Mouse (Mus musculus): ENCODE data around the gene Smarca5. TPM values are rescaled to one million over a fixed set of nuclear protein-coding genes. Genes with fewer than 3 reads are reported as not detected.
A peak's percentile ranks its signal among the peaks of the same experiment; 100 is the strongest.

The Smarca5 gene
- total and polyA plus RNA-seq, 3 experiments: 59.0 to 140 (median 89.1) TPM

DNA sequence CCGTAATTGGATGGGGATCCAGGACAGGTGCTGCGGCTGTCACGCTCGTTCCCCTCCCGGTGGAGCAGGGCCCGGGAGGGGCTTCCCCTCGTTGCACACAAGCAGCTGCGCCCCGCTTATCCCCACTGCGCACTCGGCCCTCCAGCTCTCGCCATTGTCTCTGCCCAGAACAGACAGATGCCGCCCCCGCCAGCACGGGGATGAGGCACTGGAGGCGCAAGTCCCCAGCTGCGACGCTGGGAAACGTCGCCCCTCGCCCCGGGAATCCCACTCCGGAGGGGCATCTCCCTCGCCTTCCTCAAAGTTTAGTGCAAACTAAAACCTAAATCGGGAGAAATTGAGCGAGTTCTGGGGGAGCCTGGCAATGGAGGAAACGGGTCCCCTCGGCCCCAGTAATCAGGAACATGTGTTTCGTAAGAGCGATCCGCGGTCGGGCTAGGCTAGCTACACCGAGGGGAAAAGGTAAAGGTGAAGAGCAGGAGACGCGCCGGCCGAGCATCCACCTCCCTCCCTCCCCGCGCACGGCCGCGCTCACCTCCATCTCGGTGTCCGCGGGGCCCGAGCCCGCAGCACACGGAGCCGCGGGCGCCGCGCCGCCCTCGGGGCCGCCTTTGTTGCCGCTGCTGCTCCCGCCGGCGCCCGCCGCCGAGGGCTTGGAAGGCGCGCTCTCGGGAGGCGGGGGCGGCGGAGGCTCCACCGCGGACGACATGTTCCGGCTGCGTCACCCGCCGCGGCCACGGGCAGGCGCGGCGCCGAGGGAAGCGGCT lies 726 bp downstream of the Smarca5 start:
- Histone ChIP-seq H3K9ac (ENCODE audit: control insufficient read depth, low read depth, low read length, poor library complexity, severe bottlenecking) (peak overlapping the region; percentile 97), H3K4me3 (ENCODE audit: control insufficient read depth in 1 of 2, insufficient read depth in 1 of 2, low read depth in 2 of 2, low read length in 2 of 2) (peak overlapping the region; percentile 96 to 99), H3K4me1 (ENCODE audit: control insufficient read depth in 1 of 2, insufficient read depth in 2 of 2, low read length in 2 of 2) (peaks cover 0 to 4% of the 10 kb centered on the region in 2 experiments), H3K27ac (ENCODE audit: control insufficient read depth, low read depth, low read length) (peak overlapping the region; percentile 75), H3K36me3 (ENCODE audit: control insufficient read depth in 1 of 2, insufficient read depth in 2 of 2, low read length in 2 of 2) (peaks cover 17 to 22% of the 10 kb centered on the region in 2 experiments), H3K79me2 (ENCODE audit: control insufficient read depth, insufficient read depth, low read length, poor library complexity) (peaks cover 20% of the 10 kb centered on the region), H3K9me3 (replicated peaks; ENCODE audit: insufficient read depth, low read length) (no peaks in the 10 kb centered on the region), H3K27me3 (ENCODE audit: control insufficient read depth in 1 of 2, insufficient read depth in 2 of 2, low read length in 2 of 2) (no peaks in the 10 kb centered on the region)
- DNase-seq (ENCODE audit: low read depth, low spot score): peak; percentile 68
- TF ChIP-seq ETS1 (IDR thresholded peaks at IDR 0.05; ENCODE audit: low read depth, low read length): 0 out of 2 replicates have a peak, but pooled peaks have one; percentile 7
- TF ChIP-seq UBTF (IDR thresholded peaks at IDR 0.05; ENCODE audit: borderline replicate concordance, insufficient read depth, low read depth, low read length): 0 out of 2 replicates have a peak, but pooled peaks have one; percentile 43
- TF ChIP-seq NRF1 (IDR thresholded peaks at IDR 0.05; ENCODE audit: insufficient read depth, low read depth, low read length, poor library complexity, severe bottlenecking): peak; percentile 40; the same call in 1 of the 2 replicates
- peak; percentile 18; the same call in 1 of the 2 replicates for TF ChIP-seq MXI1 (IDR thresholded peaks at IDR 0.05; ENCODE audit: low read depth, low read length)
- no peak for TF ChIP-seq EP300 (IDR thresholded peaks at IDR 0.05; ENCODE audit: low read depth in 1 of 2, low read length in 2 of 2)

GRCm38 (mm10) chr8:80738046-80738387 lies 1.3 kb downstream of the Smarca5 start:
- no peaks in the 10 kb centered on the region for H3K9me3 ChIP-seq (replicated peaks; ENCODE audit: insufficient read depth, low read length)
- peak overlapping the region; percentile 75 for H3K27ac ChIP-seq (ENCODE audit: control insufficient read depth, low read depth, low read length)
- peak overlapping the region; percentile 96 to 99 for H3K4me3 ChIP-seq (ENCODE audit: control insufficient read depth in 1 of 2, insufficient read depth in 1 of 2, low read depth in 2 of 2, low read length in 2 of 2)
- H3K79me2 ChIP-seq (ENCODE audit: control insufficient read depth, insufficient read depth, low read length, poor library complexity): peaks cover 20% of the 10 kb centered on the region
- H3K4me1 ChIP-seq (ENCODE audit: control insufficient read depth in 1 of 2, insufficient read depth in 2 of 2, low read length in 2 of 2): peaks cover 0 to 4% of the 10 kb centered on the region in 2 experiments
- H3K9ac ChIP-seq (ENCODE audit: control insufficient read depth, low read depth, low read length, poor library complexity, severe bottlenecking): peak overlapping the region; percentile 97
- H3K27me3 ChIP-seq (ENCODE audit: control insufficient read depth in 1 of 2, insufficient read depth in 2 of 2, low read length in 2 of 2): no peaks in the 10 kb centered on the region
- DNase-seq (ENCODE audit: low read depth, low spot score): no peak
- H3K36me3 ChIP-seq (ENCODE audit: control insufficient read depth in 1 of 2, insufficient read depth in 2 of 2, low read length in 2 of 2): peaks cover 19 to 24% of the 10 kb centered on the region in 2 experiments
- TF ChIP-seq ETS1 (IDR thresholded peaks at IDR 0.05; ENCODE audit: low read depth, low read length) (no peak), MAX (IDR thresholded peaks at IDR 0.05; ENCODE audit: low read length) (no peak), MYB (IDR thresholded peaks at IDR 0.05; ENCODE audit: low read depth, low read length) (no peak), CHD2 (IDR thresholded peaks at IDR 0.05; ENCODE audit: low read length) (no peak), MYC (IDR thresholded peaks at IDR 0.05; ENCODE audit: low read depth, low read length) (no peak)

DNA sequence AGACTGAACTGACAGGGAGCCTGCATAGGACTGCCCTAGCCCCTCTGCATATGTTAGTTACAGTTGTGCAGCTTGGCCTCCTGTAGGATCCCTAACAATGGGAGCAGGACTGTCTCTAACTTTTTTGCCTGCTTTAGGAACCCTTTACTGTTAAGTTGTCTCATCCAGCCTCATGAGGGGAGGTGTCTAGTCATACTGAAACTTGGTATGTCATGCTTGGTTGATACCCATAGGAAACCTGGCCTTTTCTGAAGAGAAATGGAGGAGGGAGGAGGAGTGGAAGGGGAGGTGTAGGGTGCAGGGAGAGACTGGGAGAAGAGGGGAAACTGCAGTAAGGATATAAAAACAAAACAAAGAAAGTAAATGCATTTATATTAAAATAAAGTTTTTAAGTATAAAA lies 7.0 kb downstream of the Smarca5 start:
- no peak overlapping the region for H3K27ac ChIP-seq (ENCODE audit: control insufficient read depth, low read depth, low read length)
- no peaks in the 10 kb centered on the region for H3K9me3 ChIP-seq (replicated peaks; ENCODE audit: insufficient read depth, low read length)
- DNase-seq (ENCODE audit: low read depth, low spot score): no peak
- H3K4me1 ChIP-seq (ENCODE audit: control insufficient read depth in 1 of 2, insufficient read depth in 2 of 2, low read length in 2 of 2): peaks cover 0 to under 1% of the 10 kb centered on the region in 2 experiments; a peak in 2 of 4 replicates
- H3K9ac ChIP-seq (ENCODE audit: control insufficient read depth, low read depth, low read length, poor library complexity, severe bottlenecking): no peak overlapping the region
- H3K79me2 ChIP-seq (ENCODE audit: control insufficient read depth, insufficient read depth, low read length, poor library complexity): peaks cover 13% of the 10 kb centered on the region
- no peaks in the 10 kb centered on the region for H3K27me3 ChIP-seq (ENCODE audit: control insufficient read depth in 1 of 2, insufficient read depth in 2 of 2, low read length in 2 of 2)
- peaks cover 19 to 56% of the 10 kb centered on the region in 2 experiments for H3K36me3 ChIP-seq (ENCODE audit: control insufficient read depth in 1 of 2, insufficient read depth in 2 of 2, low read length in 2 of 2)
- H3K4me3 ChIP-seq (ENCODE audit: control insufficient read depth in 1 of 2, insufficient read depth in 1 of 2, low read depth in 2 of 2, low read length in 2 of 2): no peak overlapping the region
- TF ChIP-seq MYC (IDR thresholded peaks at IDR 0.05; ENCODE audit: low read depth, low read length) (no peak), UBTF (IDR thresholded peaks at IDR 0.05; ENCODE audit: borderline replicate concordance, insufficient read depth, low read depth, low read length) (no peak), GATA1 (IDR thresholded peaks at IDR 0.05; ENCODE audit: low read depth, low read length) (no peak), SMC3 (IDR thresholded peaks at IDR 0.05; ENCODE audit: low read depth, low read length) (no peak), TBP (IDR thresholded peaks at IDR 0.05; ENCODE audit: low read depth, low read length) (no peak), ZKSCAN1 (IDR thresholded peaks at IDR 0.05; ENCODE audit: low read depth, low read length) (no peak), CHD2 (IDR thresholded peaks at IDR 0.05; ENCODE audit: low read length) (no peak), MEF2A (IDR thresholded peaks at IDR 0.05; ENCODE audit: extremely low read depth, insufficient replicate concordance, low read depth, low read length, poor library complexity, severe bottlenecking) (no peak), POLR2A (IDR thresholded peaks at IDR 0.05; ENCODE audit: control insufficient read depth in 1 of 2, insufficient read depth in 1 of 2, low read depth in 1 of 2, low read length in 2 of 2, poor library complexity in 1 of 2) (no peak), NELFE (IDR thresholded peaks at IDR 0.05; ENCODE audit: low read depth, low read length) (no peak), JUND (IDR thresholded peaks at IDR 0.05; ENCODE audit: low read depth, low read length) (no peak), USF1 (IDR thresholded peaks at IDR 0.05; ENCODE audit: low read depth, low read length) (no peak), ZMIZ1 (IDR thresholded peaks at IDR 0.05; ENCODE audit: low read depth, low read length) (no peak)
